Mouse (Mus musculus) urinary bladder, adult 18-20 months (tissue): ENCODE data around the gene Rsad1.

Experiments used
- DNase-seq, 2 experiments: peaks; one replicate each; pipeline ENCODE4 v3.0.0; 2022; ENCODE audit warnings: low spot score in 2 of 2, mixed read lengths in 2 of 2

The Rsad1 gene

DNA sequence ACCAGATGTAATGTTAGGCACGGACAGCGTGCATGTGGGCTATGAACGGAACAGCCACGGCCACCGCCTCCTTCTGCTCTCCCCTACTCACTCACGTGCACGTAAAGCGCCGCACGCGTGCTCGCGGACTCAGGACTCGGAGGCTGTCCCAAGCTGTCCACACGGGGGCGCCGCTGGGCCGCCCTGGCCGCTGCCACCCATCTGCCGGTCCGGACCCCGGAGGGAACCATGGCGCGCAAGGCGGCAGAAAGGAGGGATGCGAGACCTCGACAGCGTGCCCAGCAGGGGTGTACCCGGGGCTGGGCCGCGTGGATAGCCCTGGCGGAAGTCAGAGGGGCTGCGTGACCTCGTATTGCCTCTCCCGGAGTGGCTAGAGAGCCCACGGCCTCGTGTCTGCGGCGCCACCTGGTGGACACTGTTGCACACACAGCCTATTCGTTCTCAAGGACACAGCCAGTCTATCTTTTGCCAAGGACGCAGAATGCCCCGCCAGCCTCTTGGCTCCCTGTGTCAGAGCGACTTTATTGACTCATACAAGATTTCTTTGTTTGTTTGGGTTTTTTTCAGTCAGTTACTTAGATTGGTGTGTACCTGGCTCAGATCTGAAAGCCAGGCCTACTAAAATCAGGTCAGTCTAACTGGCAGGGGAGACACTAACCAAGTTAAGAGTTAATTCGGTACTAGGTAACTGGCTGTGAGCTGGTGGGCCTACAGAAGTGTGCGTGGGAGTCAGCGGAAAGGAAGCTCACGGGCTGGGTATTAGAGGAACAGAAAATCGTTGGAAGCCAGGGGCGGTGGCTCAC is at the start of gene Rsad1:
Gene Rsad1, minus strand, starts transcription at position 368 of the 803 bp plus-strand sequence.
- DNase-seq: peak; percentile 87 to 95

DNA sequence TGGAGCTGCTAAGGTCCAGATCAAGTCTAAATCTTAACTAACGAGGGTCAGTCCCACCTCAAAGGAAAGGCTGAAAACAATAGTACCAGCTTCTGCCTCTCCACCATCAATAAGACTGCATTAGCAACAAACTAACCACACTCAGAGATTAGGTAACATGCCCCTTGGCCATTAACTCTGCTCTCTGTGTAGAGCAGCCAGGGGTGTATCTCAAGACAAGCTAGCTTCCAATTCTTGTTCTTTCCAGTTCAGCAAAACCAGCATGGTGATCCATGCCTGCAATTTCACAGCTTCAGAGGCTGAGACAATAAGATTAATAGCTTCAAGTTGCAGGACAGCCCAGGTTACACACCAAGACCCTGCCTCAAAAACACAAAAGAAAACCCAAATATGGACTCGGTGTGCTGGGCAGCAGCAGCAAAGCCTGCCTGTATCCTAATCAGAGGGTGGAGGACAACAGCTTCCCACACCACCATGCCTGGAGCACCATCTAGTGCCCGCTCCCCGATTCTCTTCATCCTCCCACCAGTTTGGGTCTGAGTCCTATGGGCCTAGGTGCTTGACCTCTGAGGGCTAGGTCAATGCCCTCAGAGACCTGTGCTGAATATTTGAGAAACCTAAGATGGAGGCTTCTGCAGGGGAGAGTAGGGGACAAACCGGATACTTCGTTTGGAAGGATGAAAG is 49.5 kb upstream of the Rsad1 start:
- DNase-seq: no peak

GRCm38 (mm10) chr11:94597319-94597718 is 48.3 kb upstream of the Rsad1 start:
- DNase-seq: no peak

DNA sequence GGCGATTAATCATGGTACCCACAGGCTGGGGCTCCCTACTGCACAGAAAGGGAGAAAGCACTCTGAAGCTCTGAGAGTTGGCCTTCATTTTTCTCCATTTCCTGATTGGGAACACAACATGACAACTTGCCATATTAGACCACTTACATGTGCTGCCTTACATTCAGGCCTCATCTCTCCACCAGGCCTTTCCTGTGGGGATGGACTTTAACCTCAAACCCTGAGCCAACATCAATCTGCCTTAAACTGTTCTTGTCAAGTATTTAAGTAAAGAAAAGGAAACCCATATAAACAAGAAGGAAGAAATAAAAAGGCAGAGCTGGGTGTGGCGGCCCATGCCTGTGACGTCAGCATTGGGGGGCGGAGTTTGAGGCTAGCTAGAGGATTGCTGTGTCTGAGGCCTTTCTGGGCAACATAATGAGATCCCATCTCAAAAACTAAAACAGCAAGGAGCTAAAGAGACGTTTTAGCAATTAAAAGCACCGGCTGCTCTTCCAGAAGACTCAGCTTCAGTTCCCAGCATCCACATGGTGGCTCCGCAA is 47.3 kb upstream of the Rsad1 start:
- DNase-seq: no peak

- DNase-seq: no peak
Observed at GRCm38 (mm10) chr11:94587511-94587910, 38.5 kb upstream of the Rsad1 start.

- no peak for DNase-seq
Observed at GRCm38 (mm10) chr11:94585091-94585490, 36.0 kb upstream of the Rsad1 start.

GRCm38 (mm10) chr11:94580111-94580740 is 31.2 kb upstream of the Rsad1 start:
- no peak for DNase-seq

DNA sequence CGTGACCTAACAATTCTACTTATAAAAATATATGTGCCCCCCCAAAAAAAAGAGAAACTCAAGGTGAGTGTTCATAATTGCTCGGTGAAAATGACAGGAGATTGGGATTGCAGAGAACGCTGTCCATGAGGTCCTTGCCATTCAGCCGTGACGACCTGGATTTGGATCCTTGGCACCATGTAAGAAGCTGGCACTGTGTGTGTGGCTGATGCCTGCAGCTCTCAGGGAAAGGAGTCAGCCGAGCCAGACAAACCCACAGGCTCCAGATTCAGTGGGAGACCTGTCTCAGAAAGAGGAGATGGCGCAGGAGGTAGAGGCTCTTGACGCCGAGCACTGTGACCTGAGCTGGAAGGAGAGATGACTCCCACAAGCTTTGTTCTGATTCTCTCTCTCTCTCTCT is 27.3 kb upstream of the Rsad1 start:
- no peak for DNase-seq

GRCm38 (mm10) chr11:94575036-94575435 is 26.0 kb upstream of the Rsad1 start:
- no peak for DNase-seq

- DNase-seq: no peak
Observed at GRCm38 (mm10) chr11:94574560-94574959, 25.5 kb upstream of the Rsad1 start.

DNA sequence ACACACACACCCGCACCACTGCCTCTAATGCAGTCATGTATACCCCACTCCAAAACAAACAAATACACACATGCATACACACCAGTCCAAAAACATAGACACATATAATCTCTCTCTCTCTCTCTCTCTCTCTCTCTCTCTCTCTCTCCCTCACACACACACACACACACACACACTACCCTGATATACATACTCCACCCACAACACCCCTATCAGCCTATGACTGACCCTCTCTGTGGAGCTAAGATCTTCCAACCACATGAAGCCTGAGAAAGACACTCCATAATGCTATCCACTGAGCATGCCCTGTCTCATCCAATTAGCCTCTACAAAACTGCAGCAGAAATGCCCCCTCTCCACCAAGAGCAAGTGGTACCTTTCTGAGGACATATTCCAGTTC is 22.8 kb upstream of the Rsad1 start:
- DNase-seq: no peak

GRCm38 (mm10) chr11:94570612-94571011 is 21.6 kb upstream of the Rsad1 start:
- DNase-seq: no peak

DNA sequence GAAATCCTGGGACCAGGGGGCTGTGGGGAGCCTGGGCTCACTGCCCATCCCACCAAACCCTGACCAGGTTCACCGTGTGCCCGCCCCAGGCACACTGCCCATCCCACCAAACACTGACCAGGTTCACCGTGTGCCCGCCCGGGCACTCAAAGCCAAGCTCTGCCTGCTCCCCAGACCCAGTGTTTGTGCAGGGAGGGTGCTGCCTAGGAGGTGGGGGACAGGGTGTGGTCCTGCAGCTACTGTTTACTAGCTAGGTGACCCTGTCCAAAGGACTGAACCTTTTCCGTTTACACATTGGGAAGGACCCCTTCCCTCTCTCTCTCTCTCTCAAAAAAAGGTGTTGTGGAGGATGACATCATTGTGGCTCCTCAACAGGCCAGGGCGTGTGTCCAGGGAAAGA is 18.3 kb upstream of the Rsad1 start:
- DNase-seq: no peak

- no peak for DNase-seq
Observed at GRCm38 (mm10) chr11:94566534-94566933, 17.5 kb upstream of the Rsad1 start.

DNA sequence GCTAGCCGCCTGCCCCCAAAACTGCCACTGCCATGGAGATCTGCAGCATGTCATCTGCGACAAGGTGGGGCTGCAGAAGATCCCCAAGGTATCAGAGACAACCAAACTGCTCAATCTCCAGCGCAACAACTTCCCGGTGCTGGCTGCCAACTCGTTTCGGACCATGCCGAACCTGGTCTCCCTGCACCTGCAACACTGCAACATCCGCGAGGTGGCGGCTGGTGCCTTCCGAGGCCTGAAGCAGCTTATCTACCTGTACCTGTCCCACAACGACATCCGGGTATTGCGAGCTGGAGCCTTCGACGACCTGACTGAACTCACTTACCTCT is 16.1 kb upstream of the Rsad1 start:
- peak; percentile 26 to 58 for DNase-seq

GRCm38 (mm10) chr11:94564437-94565150 is 15.5 kb upstream of the Rsad1 start, which contains the start of gene Chad:
Chad (plus strand) TSS chr11:94565047.
- no peak for DNase-seq

DNA sequence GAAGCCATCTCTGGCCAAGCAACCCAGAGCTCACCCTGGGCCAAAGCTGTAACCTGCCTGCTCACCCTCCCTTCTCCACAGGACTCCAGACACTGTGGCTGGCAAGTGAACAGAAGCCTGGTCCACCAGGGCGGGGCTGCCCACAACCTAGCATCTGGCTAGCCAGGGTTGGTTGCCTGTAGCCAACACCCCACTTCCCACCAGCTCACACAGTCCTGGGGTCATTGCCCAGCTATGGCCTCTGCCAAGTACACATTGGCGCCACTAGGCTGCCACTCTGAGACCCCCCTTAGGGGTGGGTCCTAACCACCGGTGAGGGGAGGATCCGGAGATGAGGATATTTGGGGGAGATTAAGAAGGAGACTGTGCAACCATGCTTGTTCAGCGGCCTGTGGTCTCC is 14.8 kb upstream of the Rsad1 start:
- DNase-seq: no peak

- no peak for DNase-seq
Observed at GRCm38 (mm10) chr11:94563383-94563782, 14.3 kb upstream of the Rsad1 start.

DNA sequence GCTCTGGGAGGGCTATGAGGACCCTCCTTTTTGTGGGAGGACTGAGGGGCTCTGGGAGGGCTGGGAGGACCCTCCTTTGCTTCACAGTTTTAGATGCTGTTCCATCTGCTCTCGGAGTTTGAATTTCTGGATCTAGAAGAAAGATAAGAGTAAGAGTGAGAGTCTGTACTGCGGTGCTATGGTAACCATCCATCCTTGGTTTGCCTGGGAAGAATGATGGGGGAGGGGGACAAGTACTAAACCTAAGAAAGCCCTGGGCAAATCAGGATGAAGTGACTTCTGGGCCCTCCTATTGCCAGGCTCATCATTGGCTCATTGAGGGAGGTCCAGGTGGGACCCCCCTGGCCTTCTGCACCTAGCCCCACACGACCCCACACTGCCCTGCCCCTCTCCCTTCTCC is 9.2 kb upstream of the Rsad1 start:
- no peak for DNase-seq

DNA sequence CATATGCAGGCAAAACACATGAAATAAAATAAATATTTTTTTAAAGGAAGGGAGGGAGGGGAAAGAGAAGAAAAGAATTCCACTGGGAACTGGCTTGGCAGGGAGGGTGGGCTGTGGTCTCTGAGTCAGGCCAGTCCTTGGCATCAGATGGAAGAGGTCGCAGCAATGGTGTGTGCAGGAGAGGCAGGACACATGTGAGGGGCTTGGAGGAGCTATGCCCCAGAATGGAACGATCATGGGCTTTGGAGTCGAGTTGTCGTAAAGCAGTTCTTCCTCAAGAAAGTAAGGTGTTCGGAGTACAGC is 1.3 kb upstream of the Rsad1 start:
- DNase-seq: no peak

GRCm38 (mm10) chr11:94549691-94550441 is 811 bp upstream of the Rsad1 start:
- no peak for DNase-seq
